Mouse (Mus musculus): ENCODE measurements around the gene Smok3c. TPM values are rescaled to one million over a fixed set of nuclear protein-coding genes. Genes with fewer than 3 reads are reported as not detected.
"Not testable (repeated sequence)": the region's sequence is repeated elsewhere in the genome, so short reads cannot be mapped to it uniquely, and the experiment has no call there.

Smok3c gene
- polyA plus RNA-seq, 1 experiment from 2014 or later, result not detected

DNA sequence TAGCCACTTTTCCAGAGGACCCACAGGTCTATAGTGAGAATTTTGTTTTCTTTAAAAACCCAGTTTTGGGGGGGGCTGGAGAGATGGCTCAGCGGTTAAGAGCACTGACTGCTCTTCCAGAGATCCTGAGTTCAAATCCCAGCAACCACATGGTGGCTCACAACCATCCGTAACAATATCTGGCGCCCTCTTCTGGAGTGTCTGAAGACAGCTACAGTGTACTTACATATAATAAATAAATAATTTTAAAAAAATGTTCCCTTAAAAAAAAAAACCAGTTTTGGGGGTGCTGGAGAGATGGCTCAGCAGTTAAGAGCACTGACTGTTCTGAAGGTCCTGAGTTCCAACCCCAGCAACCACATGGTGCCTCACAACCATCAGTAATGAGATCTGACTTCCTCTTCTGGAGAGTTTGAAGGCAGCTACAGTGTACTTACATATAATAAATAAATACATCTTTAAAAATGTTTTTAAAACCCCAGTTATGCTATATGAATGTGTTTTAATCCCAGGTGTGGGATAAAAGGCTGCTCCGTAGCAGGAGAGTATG, 56.9 kb downstream of the Smok3c start:
- H3K9me3 ChIP-seq (ENCODE audit: control insufficient read depth, low read depth, low read length); H3K4me2 ChIP-seq (replicated peaks; ENCODE audit: low read depth, low read length); ATAC-seq (ENCODE audit: insufficient number of reproducible peaks, insufficient read depth, low FRiP score, low read depth); H3K36me3 ChIP-seq (ENCODE audit: control insufficient read depth, insufficient read depth, low read length); H3K9ac ChIP-seq (replicated peaks; ENCODE audit: low read depth, low read length); H3K27me3 ChIP-seq (ENCODE audit: control insufficient read depth, insufficient read depth, low read length); H3K4me1 ChIP-seq (ENCODE audit: control insufficient read depth, insufficient read depth, low read length); H3K4me3 ChIP-seq (ENCODE audit: low read depth, low read length); H3K27ac ChIP-seq (ENCODE audit: low read length): not testable (repeated sequence)
- WGBS, result 58% methylated on average over 4 of the region's 4 CpGs

Other genes with a start within 250 kb of the Smok3c start
- gene Pilra, start 216.9 kb upstream of the Smok3c start, polyA plus RNA-seq (2014; fragmentation: Nextera tagmentation; extraction: Ambion mirVana), result 1.4 and 1.9 TPM in 2 replicates
- gene Pilrb1, start 195.1 kb upstream of the Smok3c start, polyA plus RNA-seq (2014; fragmentation: Nextera tagmentation; extraction: Ambion mirVana), result 0.59 and 0.67 TPM in 2 replicates
- gene Pilrb2, start 181.4 kb upstream of the Smok3c start, polyA plus RNA-seq (2014; fragmentation: Nextera tagmentation; extraction: Ambion mirVana), result 0.70 and 1.1 TPM in 2 replicates
- 6.2 TPM in 2 replicates for gene Cyp3a13, start 131.6 kb upstream of the Smok3c start, polyA plus RNA-seq (2014; fragmentation: Nextera tagmentation; extraction: Ambion mirVana)
- gene Gjc3, start 90.1 kb upstream of the Smok3c start, polyA plus RNA-seq (2014; fragmentation: Nextera tagmentation; extraction: Ambion mirVana), result 0.39 and 0.55 TPM in 2 replicates
- gene Azgp1, start 71.7 kb upstream of the Smok3c start, polyA plus RNA-seq (2014; fragmentation: Nextera tagmentation; extraction: Ambion mirVana), result not detected in 2 replicates
- gene Smok3a, start 31.9 kb upstream of the Smok3c start, polyA plus RNA-seq (2014; fragmentation: Nextera tagmentation; extraction: Ambion mirVana), result not detected in 2 replicates
- not detected in 2 replicates for gene Smok3b, start 31.8 kb upstream of the Smok3c start, polyA plus RNA-seq (2014; fragmentation: Nextera tagmentation; extraction: Ambion mirVana)
- gene Zkscan1, start 31.9 kb downstream of the Smok3c start, polyA plus RNA-seq (2014; fragmentation: Nextera tagmentation; extraction: Ambion mirVana), result 27.7 and 28.0 TPM in 2 replicates
- 59.2 and 60.9 TPM in 2 replicates for gene Zscan21, start 63.7 kb downstream of the Smok3c start, polyA plus RNA-seq (2014; fragmentation: Nextera tagmentation; extraction: Ambion mirVana)
- 18.0 and 18.2 TPM in 2 replicates for gene Zfp113, start 102.5 kb downstream of the Smok3c start, polyA plus RNA-seq (2014; fragmentation: Nextera tagmentation; extraction: Ambion mirVana)
- gene Cops6, start 107.9 kb downstream of the Smok3c start, polyA plus RNA-seq (2014; fragmentation: Nextera tagmentation; extraction: Ambion mirVana), result 235 and 240 TPM in 2 replicates
- gene Ap4m1, start 118.8 kb downstream of the Smok3c start, polyA plus RNA-seq (2014; fragmentation: Nextera tagmentation; extraction: Ambion mirVana), result 22.3 and 22.5 TPM in 2 replicates
- 154 TPM in 2 replicates for gene Mcm7, start 119.2 kb downstream of the Smok3c start, polyA plus RNA-seq (2014; fragmentation: Nextera tagmentation; extraction: Ambion mirVana)
- 89.8 and 93.8 TPM in 2 replicates for gene Taf6, start 134.3 kb downstream of the Smok3c start, polyA plus RNA-seq (2014; fragmentation: Nextera tagmentation; extraction: Ambion mirVana)
- gene Cnpy4, start 134.3 kb downstream of the Smok3c start, polyA plus RNA-seq (2014; fragmentation: Nextera tagmentation; extraction: Ambion mirVana), result 54.2 and 56.0 TPM in 2 replicates
- gene Mblac1, start 141.1 kb downstream of the Smok3c start, polyA plus RNA-seq (2014; fragmentation: Nextera tagmentation; extraction: Ambion mirVana), result 7.5 and 8.2 TPM in 2 replicates
- not detected in 2 replicates for gene Nxpe5, start 172.7 kb downstream of the Smok3c start, polyA plus RNA-seq (2014; fragmentation: Nextera tagmentation; extraction: Ambion mirVana)
- 66.1 and 74.0 TPM in 2 replicates for gene Lamtor4, start 202.3 kb downstream of the Smok3c start, polyA plus RNA-seq (2014; fragmentation: Nextera tagmentation; extraction: Ambion mirVana)
- gene BC037034, start 210.8 kb downstream of the Smok3c start, polyA plus RNA-seq (2014; fragmentation: Nextera tagmentation; extraction: Ambion mirVana), result 6.7 and 7.8 TPM in 2 replicates
- gene Gal3st4, start 219.6 kb downstream of the Smok3c start, polyA plus RNA-seq (2014; fragmentation: Nextera tagmentation; extraction: Ambion mirVana), result 2.4 and 4.4 TPM in 2 replicates
- gene Gm43720, start 226.8 kb downstream of the Smok3c start, polyA plus RNA-seq (2014; fragmentation: Nextera tagmentation; extraction: Ambion mirVana), result 0.22 and 0.23 TPM in 2 replicates
- gene Gpc2, start 226.8 kb downstream of the Smok3c start, polyA plus RNA-seq (2014; fragmentation: Nextera tagmentation; extraction: Ambion mirVana), result 5.2 and 5.8 TPM in 2 replicates
- 4.9 and 5.0 TPM in 2 replicates for gene Stag3, start 227.0 kb downstream of the Smok3c start, polyA plus RNA-seq (2014; fragmentation: Nextera tagmentation; extraction: Ambion mirVana)

Measured in stomach, embryonic 14.5 days (tissue).